Mouse (Mus musculus) erythroid progenitor cell, adult 5-6 weeks (primary cell): ENCODE data around the gene Ccdc144b. TPM values are rescaled to one million over a fixed set of nuclear protein-coding genes. Genes with fewer than 3 reads are reported as not detected.

Experiments used
- ATAC-seq: replicated peaks from 2 replicates; pipeline ENCODE4 v1.8.0; 2016; ENCODE audit warnings: moderate number of reproducible peaks, mild to moderate bottlenecking, moderate TSS enrichment, inconsistent platforms; ENCODE audit not compliant: poor library complexity, low FRiP score, severe bottlenecking
- total RNA-seq, 2 experiments: library from RNA; stranded (forward) in 1 of 2; stranded (reverse) in 1 of 2; fragments of 150-400 nt in 1 of 2; fragments of 186-747, 209-891 nt in 1 of 2; gene quantifications; 2 replicates each; pipeline versions ENCODE4 v1.2.3 to v1.2.4; 2015 to 2017; ENCODE audit warnings: low replicate concordance in 2 of 2

Ccdc144b gene
- total RNA-seq, 2 experiments from 2014 or later: not detected

- ATAC-seq: no peak
These were observed 21.4 kb downstream of the Ccdc144b start for GRCm38 (mm10) chr3:36031740-36032510.

DNA sequence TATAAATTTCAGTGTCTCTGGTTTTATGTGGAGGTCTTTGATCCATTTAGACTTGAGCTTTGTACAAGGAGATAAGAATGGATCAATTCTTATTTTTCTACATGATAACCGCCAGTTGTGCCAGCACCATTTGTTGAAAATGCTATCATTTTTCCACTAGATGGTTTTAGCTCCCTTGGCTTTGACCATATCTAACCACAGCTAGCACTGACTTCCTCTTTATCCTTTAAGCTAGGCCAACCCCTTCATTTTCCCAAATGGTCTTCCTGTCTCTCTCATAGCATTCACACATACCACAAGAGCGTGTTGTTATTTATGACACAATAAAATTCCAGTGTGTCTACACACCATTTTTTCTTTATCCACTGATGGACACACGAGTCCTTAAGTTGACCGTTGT is 23.4 kb downstream of the Ccdc144b start:
- no peak for ATAC-seq

DNA sequence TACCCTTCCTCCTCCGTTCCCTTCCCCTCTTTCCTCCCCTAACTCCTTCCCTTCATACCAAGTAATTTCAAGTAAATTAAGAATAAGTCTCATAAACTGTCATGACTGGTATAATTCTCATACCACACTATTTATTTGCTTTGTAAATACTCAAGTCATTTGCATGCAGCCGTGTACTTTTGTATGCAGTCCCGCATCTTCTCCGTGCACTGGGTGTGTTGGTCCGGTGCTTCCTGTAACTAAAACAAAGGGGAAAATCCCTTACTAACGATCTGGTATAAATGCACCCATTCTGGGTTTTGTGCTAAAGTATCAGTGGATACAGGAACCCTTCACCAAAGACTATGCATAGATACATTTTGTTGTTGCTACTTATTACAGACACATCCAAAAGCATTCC is 27.6 kb downstream of the Ccdc144b start:
- ATAC-seq: no peak

DNA sequence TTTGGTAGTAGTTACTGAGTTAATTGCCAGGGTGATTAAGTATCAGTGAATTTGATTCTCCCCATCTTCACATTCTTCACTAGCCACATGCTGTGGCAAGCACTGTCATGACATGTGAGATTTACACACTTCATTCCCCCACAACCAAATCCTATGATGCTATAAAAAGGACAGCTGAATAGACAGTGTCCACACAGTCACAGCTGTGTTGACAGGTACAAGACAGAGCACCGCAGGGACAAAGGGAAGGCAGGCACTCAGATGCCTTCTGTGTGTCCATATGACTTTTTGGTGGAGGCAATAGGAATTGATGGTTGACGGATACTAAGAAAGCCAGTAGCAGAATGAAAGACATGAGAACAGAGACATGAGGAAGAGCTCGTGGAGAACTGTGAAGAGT is 42.1 kb downstream of the Ccdc144b start:
- ATAC-seq: no peak

GRCm38 (mm10) chr3:36008411-36009154 is 44.8 kb downstream of the Ccdc144b start:
- no peak for ATAC-seq

DNA sequence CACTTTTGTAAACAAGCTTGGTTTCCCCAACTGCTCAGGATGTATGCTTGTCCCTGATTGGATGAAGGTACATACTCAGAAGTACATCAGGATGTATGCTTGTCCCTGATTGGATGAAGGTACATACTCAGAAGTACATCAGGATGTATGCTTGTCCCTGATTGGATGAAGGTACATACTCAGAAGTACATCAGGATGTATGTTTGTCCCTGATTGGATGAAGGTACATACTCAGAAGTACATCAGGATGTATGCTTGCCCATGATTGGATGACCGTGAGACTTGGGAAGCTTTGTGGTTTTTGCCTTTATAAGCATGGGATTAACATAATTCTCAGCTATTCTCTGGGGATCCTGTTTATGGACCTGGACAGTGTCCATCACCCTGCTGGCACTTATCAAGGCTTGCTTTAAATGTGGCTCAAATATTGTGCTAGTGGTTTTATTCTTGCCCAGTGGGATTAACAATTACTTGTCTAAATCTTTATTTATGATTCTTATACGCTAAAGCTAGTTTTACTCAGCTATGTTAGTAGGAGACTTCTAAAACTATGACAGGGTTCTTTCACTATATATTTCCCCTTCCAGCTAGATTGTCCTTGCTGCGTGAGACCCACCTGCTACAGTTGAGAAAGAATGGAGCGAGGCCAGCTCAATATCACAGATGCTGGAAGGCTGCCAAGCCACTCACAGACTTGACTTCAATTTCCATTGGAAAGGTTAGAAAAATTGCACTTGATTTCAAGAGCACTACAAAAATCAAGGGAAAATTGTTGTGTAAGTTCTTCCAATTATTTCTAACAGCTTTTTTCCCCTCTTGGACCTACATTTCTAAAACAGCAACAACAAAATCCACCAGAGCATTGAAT is 49.1 kb downstream of the Ccdc144b start:
- ATAC-seq: no peak

DNA sequence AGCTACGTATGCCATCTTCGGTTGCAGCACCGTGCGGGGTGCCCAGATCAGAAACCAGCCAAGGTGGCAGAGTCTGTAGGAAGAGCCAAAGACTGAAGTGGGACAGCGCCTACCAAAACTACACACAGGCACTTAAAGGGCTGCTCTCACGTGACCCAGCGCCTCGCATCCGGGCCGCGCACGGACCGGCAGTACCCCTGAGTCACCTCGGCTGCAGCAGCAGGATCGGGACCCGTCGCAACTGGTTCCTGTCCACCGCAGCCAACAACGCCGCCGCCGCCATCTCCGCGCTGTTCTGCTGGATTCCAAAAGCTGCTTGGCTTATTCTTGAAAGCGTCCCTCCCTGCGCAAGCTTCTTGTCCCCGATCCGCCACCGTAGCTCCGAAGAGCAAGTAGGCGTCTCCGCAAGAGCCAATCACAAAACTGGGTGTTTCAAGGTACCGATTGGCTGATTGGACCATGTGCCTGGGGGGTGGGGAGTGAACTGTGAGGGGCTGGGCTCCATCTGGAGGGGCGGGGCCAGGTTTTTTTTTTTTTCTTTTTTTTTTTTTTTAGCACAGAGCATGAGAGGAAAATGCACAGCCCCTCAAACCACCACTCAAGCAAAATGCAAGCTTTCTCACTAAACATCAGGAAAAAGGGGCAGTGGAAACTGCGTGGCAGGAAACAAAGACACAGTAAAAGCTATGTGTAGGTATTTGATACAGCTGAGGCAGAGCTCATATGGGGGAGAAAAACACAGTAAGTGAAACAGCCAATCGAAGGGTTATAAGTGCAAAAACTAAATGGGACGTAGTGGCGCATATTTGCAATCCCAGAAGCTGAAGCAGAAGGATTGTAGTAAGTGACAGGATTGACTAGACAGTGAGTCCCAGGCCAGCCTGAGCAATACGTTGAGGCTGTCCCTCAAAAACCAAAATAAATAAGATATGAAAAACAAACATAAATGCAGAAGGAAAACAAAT is 52.8 kb downstream of the Ccdc144b start, which contains the start of gene Mccc1:
Mccc1 (minus strand) TSS at position 404 of the 965 bp plus-strand sequence.
- ATAC-seq: peak; percentile 100

DNA sequence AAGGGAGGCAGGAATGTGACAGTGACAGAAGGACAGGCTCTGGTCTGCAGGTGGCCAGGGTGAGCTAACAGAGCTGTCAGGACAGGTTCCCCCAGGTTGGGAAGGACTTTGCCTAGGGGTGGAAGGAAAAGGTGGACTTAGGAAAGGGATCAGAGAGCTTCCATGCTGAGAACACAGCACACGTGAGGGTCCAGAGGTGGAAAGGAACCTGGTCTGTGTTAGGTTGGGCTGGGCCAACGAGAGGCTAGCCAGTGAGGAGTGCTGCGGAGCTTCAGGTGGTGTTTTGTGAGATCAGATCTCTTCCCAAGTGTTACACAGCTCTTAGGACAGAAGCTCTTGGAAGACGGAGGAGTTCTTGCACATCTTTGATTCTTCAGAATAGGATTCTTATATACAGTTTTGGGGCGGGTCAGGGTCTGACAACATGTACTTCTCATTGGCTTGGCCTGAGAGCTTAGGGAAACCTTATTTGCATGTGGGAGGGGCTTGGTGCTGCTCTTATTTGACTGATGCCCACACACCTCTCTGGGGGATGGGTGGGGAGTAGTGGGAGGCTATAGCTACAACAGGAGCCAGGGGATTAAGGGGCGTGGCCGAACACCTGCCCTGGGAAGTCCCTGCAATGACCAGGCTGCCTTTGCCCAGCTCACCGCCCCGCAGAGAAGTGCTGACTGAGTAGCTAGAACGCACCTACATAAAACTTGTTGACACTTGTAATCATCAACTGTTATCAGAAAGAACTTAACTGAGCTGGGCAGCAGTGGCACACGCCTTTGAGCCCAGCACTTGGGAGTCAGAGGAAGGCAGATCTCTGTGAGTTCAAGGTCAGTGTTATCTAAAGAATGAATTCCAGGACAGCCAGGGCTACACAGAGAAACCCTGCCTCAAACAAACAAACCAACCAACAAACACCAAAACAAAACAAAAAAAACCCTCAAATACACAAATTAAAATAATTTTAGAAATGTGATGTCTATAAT is 58.5 kb downstream of the Ccdc144b start:
- no peak for ATAC-seq

GRCm38 (mm10) chr3:35990715-35991114 is 62.6 kb downstream of the Ccdc144b start:
- ATAC-seq: no peak

DNA sequence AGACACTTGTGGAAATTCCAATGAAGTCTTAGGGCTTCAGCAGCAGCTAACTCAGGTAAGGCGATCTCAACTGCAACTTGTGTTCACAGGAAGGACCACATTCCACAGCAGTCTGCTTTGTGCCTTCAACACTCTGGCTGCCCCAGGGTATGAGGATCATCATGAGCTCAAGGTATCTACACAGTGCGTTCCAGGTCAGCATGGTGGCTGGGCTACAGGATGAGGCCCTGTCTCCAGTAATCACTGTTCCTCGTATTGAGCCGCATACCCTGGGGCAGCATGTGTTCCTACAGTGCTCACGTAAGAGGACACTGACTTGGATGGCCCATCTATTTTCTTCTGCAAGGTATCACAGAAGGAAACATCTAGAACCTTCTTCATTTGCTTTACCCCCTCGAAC is 65.3 kb downstream of the Ccdc144b start:
- no peak for ATAC-seq

DNA sequence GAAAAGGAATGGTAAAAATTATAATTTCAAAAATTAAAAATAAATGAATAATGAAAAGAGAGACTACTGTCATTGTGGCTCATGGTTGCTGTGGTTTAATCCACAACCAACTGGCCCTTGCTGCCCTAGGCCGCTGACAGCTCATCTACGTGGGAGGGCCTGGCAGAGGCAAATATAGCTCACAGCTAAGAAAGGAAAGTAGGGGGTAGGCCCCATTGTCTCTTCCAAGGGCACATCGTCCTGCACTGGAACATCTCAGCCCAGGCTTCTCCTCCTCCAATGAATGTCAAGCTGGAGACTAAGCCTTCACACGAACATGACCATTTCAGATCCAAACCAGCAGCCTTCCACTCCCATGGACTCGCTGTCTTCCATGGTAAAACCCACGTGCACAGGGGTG is 67.1 kb downstream of the Ccdc144b start:
- no peak for ATAC-seq

- peak; percentile 76 for ATAC-seq
These were observed 79.8 kb downstream of the Ccdc144b start for GRCm38 (mm10) chr3:35973551-35973950.

DNA sequence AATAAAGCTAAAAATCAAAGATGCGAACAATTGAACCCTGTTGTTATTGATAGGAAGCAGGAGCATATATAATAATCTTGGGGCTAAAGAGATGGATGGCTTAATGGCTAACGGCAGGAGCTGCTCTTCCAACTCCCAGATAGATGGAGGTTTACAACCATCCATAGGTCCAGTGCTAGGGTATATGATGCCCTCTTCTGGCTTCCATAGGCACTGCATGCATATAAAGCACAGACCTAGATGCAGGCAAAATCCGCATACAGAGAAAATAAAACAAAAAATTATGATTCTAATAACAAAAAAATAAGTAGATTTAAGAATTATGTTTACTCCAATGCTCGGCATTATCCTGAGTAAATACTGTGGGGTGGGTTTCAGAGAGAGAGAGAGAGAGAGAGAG is 80.4 kb downstream of the Ccdc144b start:
- ATAC-seq: peak; percentile 76

DNA sequence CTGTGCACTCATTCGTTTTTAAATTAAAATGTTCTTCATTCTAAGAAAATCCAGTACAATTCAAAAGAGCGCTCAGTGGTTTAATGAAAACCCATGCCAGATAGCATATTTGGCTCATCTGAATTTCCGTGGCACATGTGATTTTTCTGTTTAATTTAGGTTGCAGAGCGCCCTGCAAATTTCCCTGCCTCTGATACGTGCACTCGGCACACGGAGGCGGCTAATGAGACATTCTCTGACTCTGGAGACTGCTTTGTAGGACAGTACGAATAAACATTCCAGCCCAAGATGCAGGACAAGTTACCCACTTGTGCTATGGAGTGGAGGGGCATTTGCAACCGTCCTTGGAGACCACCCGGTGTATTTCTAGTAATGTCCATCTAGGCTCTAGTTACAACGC is 82.2 kb downstream of the Ccdc144b start:
- ATAC-seq: no peak

- no peak for ATAC-seq
These were observed 82.9 kb downstream of the Ccdc144b start for GRCm38 (mm10) chr3:35970441-35970840.

DNA sequence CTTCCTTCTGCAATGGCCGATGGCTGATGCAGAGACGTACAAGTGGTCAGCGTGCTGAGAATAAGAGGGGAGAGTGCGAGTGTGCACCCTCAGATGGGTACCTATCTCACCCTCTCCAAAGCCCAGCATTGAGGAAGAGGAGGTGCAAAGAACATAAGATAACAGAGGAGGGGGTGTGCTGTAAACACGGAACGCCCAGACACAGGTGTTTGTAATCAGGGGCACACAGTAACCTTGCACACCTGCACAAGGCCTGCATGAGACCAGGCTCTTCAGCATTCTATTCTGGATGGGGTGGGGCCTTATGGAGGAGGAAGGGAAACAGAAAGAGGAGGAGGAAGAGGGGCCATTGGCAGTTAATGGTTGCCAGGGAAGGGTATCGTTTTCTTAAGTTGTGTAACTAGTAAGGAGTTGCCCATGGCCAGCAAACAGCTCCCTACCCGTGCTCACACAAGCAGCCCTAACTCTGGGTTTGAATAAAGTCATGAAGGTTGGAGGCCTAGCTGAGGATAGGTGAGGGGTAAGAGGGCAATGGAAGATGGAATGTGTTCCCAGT is 85.9 kb downstream of the Ccdc144b start:
- no peak for ATAC-seq

DNA sequence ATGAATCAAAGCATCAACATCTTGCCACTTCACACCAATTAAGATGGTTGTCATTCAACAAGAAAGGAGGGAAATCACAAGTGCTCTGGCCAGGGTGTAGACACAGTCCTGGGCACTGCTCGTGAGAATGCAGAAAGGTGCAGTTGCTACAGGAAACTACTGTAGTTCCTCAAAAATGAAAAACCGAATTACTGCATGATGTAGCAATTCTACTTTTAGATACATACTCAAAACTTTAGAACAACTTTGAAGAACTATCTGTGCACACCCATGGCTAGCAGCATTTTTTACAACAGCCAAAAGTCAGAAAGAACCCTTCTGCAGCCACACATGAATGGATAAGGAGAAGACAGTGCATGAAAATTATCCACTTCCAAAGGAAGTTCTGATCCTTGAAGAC is 86.9 kb downstream of the Ccdc144b start:
- no peak for ATAC-seq

DNA sequence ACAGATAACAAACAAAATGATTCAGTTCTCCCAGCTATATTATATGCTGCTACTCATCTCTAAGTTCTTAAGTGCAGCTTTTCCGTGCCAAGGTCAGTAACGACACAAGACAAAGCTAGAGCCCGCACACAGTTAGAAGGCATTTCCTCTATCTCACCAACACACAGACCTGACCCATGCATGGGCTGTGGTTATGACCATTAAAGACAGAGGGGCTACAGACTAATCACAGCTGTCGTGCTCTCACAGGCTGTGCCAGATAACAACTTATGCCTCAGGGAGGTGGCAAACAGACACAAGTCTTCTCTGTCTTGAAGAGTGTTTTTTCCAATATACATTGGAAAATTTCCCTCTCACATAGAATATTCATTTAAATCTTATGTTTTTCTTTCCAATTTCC is 88.4 kb downstream of the Ccdc144b start:
- no peak for ATAC-seq
